Mouse (Mus musculus) intestine, postnatal 0 days (tissue): ENCODE measurements around the gene Wdr63. TPM values are rescaled to one million over a fixed set of nuclear protein-coding genes. Genes with fewer than 3 reads are reported as not detected.

ENCODE experiments used
- ATAC-seq: fragments of 200-750 bp; cut with Nextera tagmentation; 2 replicates; pipeline ENCODE4 v1.8.0; 2017; ENCODE audit warnings: mild to moderate bottlenecking, moderate TSS enrichment, moderate library complexity
- H3K27ac ChIP-seq: fragments of 300-500 bp; sonication (generic); 2 replicates; pipeline ENCODE4 v1.5.1; 2014; ENCODE audit warnings: mild to moderate bottlenecking, low read depth, low read length, moderate library complexity
- H3K27me3 ChIP-seq: fragments of 300-500 bp; sonication (generic); replicated peaks from 2 replicates; pipeline ENCODE4 v1.6.1; 2014; ENCODE audit warnings: low read length, mixed read lengths; ENCODE audit not compliant: control insufficient read depth, insufficient read depth
- H3K36me3 ChIP-seq: fragments of 300-500 bp; sonication (generic); 2 replicates; pipeline ENCODE4 v1.6.1; 2014; ENCODE audit warnings: mild to moderate bottlenecking, moderate library complexity; ENCODE audit not compliant: control insufficient read depth, insufficient read depth
- H3K4me1 ChIP-seq: fragments of 300-500 bp; sonication (generic); replicated peaks from 2 replicates; pipeline ENCODE4 v1.6.1; 2014; ENCODE audit warnings: antibody characterized with exemption, low read length, mixed read lengths; ENCODE audit not compliant: control insufficient read depth, insufficient read depth
- H3K4me2 ChIP-seq: fragments of 300-500 bp; sonication (generic); replicated peaks from 2 replicates; pipeline ENCODE4 v1.6.1; 2014; ENCODE audit warnings: low read depth, mild to moderate bottlenecking, moderate library complexity
- H3K4me3 ChIP-seq: fragments of 300-500 bp; sonication (generic); 2 replicates; pipeline ENCODE4 v1.5.1; 2014; ENCODE audit warnings: low read depth, low read length
- H3K9ac ChIP-seq: fragments of 300-500 bp; sonication (generic); 2 replicates; pipeline ENCODE4 v1.6.1; 2014; ENCODE audit warnings: mild to moderate bottlenecking, low read depth, low read length
- H3K9me3 ChIP-seq: fragments of 300-500 bp; sonication (generic); 2 replicates; pipeline ENCODE4 v1.6.1; 2016; ENCODE audit warnings: mixed run types; ENCODE audit not compliant: control insufficient read depth
- CTCF ChIP-seq: sonication (generic); IDR thresholded peaks from 2 replicates; pipeline ENCODE4 v1.5.1; 2016; ENCODE audit warnings: low read depth, mild to moderate bottlenecking, control low read depth, antibody characterized with exemption, moderate library complexity
- WGBS: fragments of 180-500 bp; shearing (Covaris S2); extraction: QIAGEN DNeasy Blood & Tissue Kit; methylation state at CpG from one replicate; pipeline ENCODE4 v1.1.7; 2014; 5-methylcytosine and 5-hydroxymethylcytosine counted together
- polyA plus RNA-seq: library from polyadenylated mRNA; unstranded; fragments of >200 nt; fragmentation: Nextera tagmentation; extraction: Ambion mirVana; gene quantifications from 2 replicates; pipeline ENCODE4 v1.2.1, GENCODE M21; 2015

Gene Wdr63
- polyA plus RNA-seq, 1 experiment from 2014 or later: 1.0 TPM

- peak; percentile 68 for ATAC-seq
- no peaks in the 10 kb centered on the region for H3K36me3 ChIP-seq
- peak within 1 kb of the TSS; percentile 44 for H3K4me3 ChIP-seq
- TF ChIP-seq CTCF: no peak
- H3K4me2 ChIP-seq: peak within 1 kb of the TSS; percentile 69
- 0 out of 2 replicates have a peak, but pooled peaks cover 2% of the 10 kb centered on the region for H3K4me1 ChIP-seq
- no peaks in the 10 kb centered on the region; the same call in 1 of the 2 replicates for H3K27me3 ChIP-seq
- peak within 1 kb of the TSS; percentile 60 for H3K9ac ChIP-seq
- peak within 1 kb of the TSS; percentile 86 for H3K27ac ChIP-seq
- WGBS: 8% methylated on average over 35 of the region's 35 CpGs
- H3K9me3 ChIP-seq: no peaks in the 10 kb centered on the region
These were observed 9.5 kb upstream of the Wdr63 start, which contains the start of gene Mcoln3 for GRCm38 (mm10) chr3:146117258-146117996. TSS of gene Mcoln3 (plus strand) at chr3:146117450.

GRCm38 (mm10) chr3:146110916-146111315 is 3.0 kb upstream of the Wdr63 start:
- H3K27ac ChIP-seq: no peak overlapping the region
- H3K36me3 ChIP-seq: no peaks in the 10 kb centered on the region
- 71% methylated on average over 6 of the region's 6 CpGs for WGBS
- ATAC-seq: no peak
- H3K9me3 ChIP-seq: no peaks in the 10 kb centered on the region
- no peak overlapping the region for H3K4me2 ChIP-seq
- H3K4me3 ChIP-seq: no peak overlapping the region
- 0 out of 2 replicates have a peak, but pooled peaks cover 7% of the 10 kb centered on the region for H3K27me3 ChIP-seq
- no peak overlapping the region for H3K9ac ChIP-seq
- H3K4me1 ChIP-seq: 0 out of 2 replicates have a peak, but pooled peaks cover 2% of the 10 kb centered on the region
- no peak for TF ChIP-seq CTCF

- H3K4me2 ChIP-seq: no peak overlapping the region
- 74% methylated on average over 2 of the region's 2 CpGs for WGBS
These were observed 2.4 kb upstream of the Wdr63 start for GRCm38 (mm10) chr3:146110358-146110757.

GRCm38 (mm10) chr3:146108945-146109344 is 1.0 kb upstream of the Wdr63 start:
- WGBS: 58% methylated on average over 2 of the region's 2 CpGs
- H3K4me3 ChIP-seq: no peak overlapping the region
- 0 out of 2 replicates have a peak, but pooled peaks cover 2% of the 10 kb centered on the region for H3K4me1 ChIP-seq
- ATAC-seq: no peak
- no peak overlapping the region for H3K4me2 ChIP-seq
- no peak for TF ChIP-seq CTCF
- 0 out of 2 replicates have a peak, but pooled peaks cover 5% of the 10 kb centered on the region for H3K9me3 ChIP-seq
- H3K36me3 ChIP-seq: no peaks in the 10 kb centered on the region
- H3K27me3 ChIP-seq: 0 out of 2 replicates have a peak, but pooled peaks cover 7% of the 10 kb centered on the region
- no peak overlapping the region for H3K9ac ChIP-seq
- H3K27ac ChIP-seq: no peak overlapping the region

More at GRCm38 (mm10) chr3:146110358-146110757, 2.4 kb upstream of the Wdr63 start:
- 0 out of 2 replicates have a peak, but pooled peaks cover 2% of the 10 kb centered on the region for H3K4me1 ChIP-seq
- no peaks in the 10 kb centered on the region for H3K36me3 ChIP-seq
- no peak overlapping the region for H3K4me3 ChIP-seq
- H3K27ac ChIP-seq: no peak overlapping the region
- no peaks in the 10 kb centered on the region for H3K9me3 ChIP-seq
- TF ChIP-seq CTCF: no peak
- ATAC-seq: no peak
- no peak overlapping the region for H3K9ac ChIP-seq
- 0 out of 2 replicates have a peak, but pooled peaks cover 7% of the 10 kb centered on the region for H3K27me3 ChIP-seq

- H3K36me3 ChIP-seq: no peaks in the 10 kb centered on the region
- 5% methylated on average over 18 of the region's 18 CpGs for WGBS
- peak; percentile 57 for TF ChIP-seq CTCF
- no peak overlapping the region for H3K27ac ChIP-seq
- H3K4me3 ChIP-seq: peak overlapping the region; percentile 31
- no peak overlapping the region for H3K9ac ChIP-seq
- H3K4me2 ChIP-seq: peak overlapping the region; percentile 66
- H3K4me1 ChIP-seq: no peaks in the 10 kb centered on the region
- 0 out of 2 replicates have a peak, but pooled peaks cover 7% of the 10 kb centered on the region for H3K27me3 ChIP-seq
- ATAC-seq: peak; percentile 60
- H3K9me3 ChIP-seq: 0 out of 2 replicates have a peak, but pooled peaks cover 5% of the 10 kb centered on the region
These were observed 647 bp downstream of the Wdr63 start for GRCm38 (mm10) chr3:146107116-146107849.

GRCm38 (mm10) chr3:146102049-146102448 is 5.9 kb downstream of the Wdr63 start:
- Histone ChIP-seq H3K4me1 (no peaks in the 10 kb centered on the region), H3K9me3 (0 out of 2 replicates have a peak, but pooled peaks cover 5% of the 10 kb centered on the region), H3K27ac (no peak overlapping the region), H3K4me3 (no peak overlapping the region), H3K4me2 (no peak overlapping the region), H3K27me3 (0 out of 2 replicates have a peak, but pooled peaks cover 4% of the 10 kb centered on the region), H3K36me3 (no peaks in the 10 kb centered on the region), H3K9ac (no peak overlapping the region)
- peak; percentile 54 for TF ChIP-seq CTCF
- no peak for ATAC-seq
- WGBS: 63% methylated on average over 6 of the region's 6 CpGs
